Mouse (Mus musculus) adrenal gland, postnatal 14 days (tissue): Measurements from ENCODE around the gene Flnc. TPM values are rescaled to one million over a fixed set of nuclear protein-coding genes. Genes with fewer than 3 reads are reported as not detected.

Experiments used
- DNase-seq: peaks from one replicate; pipeline ENCODE4 v3.0.0; 2021; ENCODE audit warnings: mixed read lengths
- microRNA-seq, 2 experiments: library from miRNA; unstranded; fragments of <30 nt; microRNA quantifications; one replicate each; pipeline ENCODE4 v1.2.0; 2021
- total RNA-seq: library from RNA; stranded (reverse); gene quantifications from 2 replicates; pipeline ENCODE4 v1.2.3, GENCODE M21; 2021

Gene Flnc
- total RNA-seq, 1 experiment from 2014 or later = 4.2 TPM

DNA sequence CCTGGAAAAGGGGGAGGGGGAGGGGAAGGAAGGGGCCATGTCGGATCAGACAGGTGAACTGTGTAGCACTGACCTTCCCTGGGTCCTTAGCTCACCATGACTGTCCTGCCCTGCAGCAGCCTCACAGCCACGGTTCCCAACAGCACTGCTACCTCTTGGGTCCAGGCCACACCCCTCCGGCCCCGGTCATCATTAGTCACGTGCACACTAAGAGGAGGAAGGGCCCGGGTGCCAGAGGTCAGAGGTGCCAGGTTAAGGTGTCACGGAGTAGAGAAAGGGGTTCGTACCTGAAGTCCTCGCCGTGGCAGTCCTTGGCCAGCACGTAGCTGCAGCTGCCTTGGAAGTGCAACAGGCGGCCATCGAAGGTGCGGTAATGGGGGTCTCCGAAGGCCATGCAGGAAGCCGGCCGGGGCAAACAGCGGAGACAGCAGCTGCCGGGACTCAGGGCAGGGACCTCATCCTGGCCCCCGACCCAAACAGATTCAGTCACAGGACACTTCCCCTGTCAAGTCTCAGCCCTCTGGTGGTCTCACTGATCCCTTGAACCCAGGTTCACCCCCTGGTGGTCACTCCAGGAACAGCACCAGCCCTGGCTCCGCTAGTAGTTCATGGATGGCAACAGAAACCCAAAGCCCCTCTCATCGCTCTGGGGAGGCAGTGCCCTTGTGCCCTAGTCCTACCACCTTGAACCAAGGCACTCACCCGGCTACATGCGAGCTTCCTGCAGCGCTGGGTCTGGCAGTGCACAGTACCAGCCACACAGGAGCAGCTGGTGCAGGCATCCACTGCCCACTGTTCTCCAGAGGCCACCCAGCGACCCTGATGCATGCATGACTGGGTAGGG lies 51.9 kb downstream of the Flnc start:
- peak; percentile 83 for DNase-seq

- DNase-seq = no peak
These were observed 52.9 kb downstream of the Flnc start for GRCm38 (mm10) chr6:29485951-29486350.

DNA sequence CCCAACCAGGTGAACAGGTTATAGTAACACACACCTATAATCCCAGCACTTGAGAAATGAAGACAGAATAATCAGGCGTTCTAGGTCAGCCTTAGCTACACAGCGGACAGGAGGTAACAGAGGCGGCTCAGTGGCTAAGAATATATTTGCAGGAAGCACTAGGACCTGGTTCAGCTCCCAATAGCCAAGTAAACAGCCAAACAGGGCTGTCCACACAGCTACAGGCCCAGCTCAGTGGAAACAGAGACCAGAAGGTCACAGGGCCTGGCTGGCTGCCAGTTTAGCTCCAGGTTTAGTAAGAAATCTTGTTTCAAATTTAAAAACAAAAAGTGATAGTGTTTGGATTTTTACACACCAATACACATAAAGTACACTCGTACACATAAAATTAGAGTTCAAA lies 61.0 kb downstream of the Flnc start:
- peak; percentile 75 for DNase-seq

DNA sequence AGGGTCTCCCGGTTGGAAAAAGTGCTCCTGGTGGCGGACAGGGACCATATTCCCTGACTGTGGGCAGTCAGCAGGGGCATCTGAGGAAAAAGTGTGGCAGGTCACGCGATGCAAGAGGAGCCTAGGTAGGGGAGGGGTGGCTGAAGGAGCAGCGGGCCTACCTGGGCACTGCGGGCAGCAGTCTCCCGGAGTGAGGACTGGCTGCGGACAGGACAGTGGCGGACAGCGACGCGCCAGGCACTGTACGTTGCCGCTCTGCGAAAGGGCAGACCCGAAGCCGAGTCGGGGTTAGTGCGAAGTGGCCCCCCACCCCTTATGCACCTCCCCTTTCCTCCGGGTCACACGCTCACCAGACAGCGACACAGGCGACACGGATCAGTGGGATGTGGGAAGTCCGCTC lies 63.2 kb downstream of the Flnc start:
- DNase-seq = no peak

DNA sequence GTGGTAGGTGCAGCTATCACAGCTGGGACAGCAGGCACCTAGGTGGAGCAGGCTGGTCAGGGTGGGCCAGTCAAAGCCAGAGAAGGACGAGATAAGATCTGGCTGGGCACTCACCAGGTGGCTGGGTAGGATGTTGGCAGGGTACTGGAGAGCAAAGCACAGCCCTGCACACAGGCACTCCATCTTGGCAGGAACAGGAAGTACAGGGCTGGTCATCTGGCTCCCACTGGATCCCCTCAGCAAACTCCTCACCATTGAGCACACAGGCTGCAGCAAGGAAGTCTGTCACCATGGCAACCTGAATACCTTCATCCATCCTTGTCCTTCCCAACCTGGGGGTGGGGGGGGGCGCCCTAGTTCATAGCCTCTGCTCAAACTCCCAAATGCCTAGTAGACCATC lies 64.7 kb downstream of the Flnc start:
- DNase-seq = no peak

DNA sequence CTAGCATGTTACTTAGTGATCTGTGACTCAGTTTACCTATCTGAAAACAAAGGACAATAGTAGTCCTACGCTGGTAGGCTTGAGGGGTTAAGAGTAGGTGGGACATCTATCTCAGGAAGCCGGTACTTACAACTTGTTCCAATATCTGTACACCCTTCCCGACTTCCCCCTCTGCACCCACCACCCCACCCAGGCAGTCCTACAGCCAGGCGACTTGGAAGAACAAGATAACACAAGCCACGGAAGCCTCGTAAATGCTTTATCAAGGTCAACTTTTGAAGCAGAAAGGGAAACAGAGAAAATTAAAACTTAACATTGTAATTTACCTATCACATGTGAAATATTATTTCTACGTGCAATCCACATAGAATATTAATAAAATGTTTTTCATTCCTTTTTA lies 67.1 kb downstream of the Flnc start:
- DNase-seq = no peak

DNA sequence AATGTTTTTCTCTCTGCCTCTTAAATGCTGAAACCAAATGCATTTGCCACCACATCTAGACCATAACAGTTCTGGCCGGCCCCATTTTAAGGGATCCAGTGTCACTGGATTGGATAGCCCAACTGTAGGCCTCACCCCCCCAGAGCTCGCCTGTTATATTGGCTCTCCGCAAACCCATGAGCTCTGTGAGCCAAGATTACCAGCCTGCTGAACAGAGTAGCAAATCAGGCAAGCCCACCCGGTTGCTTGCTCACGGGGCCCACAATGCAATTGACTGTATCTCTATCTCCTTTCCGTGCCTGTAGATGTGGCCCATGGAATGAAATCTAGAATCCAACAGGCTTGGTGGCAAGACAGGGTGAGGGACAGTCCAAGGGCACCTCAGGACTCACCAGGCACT lies 67.8 kb downstream of the Flnc start:
- no peak for DNase-seq

GRCm38 (mm10) chr6:29501599-29501998 lies 68.5 kb downstream of the Flnc start:
- no peak for DNase-seq

DNA sequence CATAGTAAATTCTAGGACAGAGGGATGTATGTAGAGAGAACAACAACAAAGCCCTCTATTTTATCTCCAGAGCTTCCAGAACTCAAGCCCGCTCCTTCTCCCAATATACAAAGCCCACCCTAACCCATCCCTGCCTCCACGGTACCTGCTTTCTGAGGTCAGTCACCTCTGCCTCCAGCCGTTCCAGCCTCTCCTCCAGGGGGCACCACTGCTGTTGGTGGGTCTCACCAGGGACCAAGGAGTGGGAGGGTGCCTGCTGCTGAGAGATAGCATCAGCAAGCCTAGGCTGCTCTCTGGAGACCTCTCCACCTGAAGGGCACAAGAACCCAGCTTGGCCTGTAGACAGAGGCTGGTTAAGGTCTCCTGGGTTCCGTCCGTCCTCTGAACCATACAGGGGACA lies 72.4 kb downstream of the Flnc start:
- no peak for DNase-seq

- no peak for DNase-seq
These were observed 73.8 kb downstream of the Flnc start for GRCm38 (mm10) chr6:29506834-29507233.

DNA sequence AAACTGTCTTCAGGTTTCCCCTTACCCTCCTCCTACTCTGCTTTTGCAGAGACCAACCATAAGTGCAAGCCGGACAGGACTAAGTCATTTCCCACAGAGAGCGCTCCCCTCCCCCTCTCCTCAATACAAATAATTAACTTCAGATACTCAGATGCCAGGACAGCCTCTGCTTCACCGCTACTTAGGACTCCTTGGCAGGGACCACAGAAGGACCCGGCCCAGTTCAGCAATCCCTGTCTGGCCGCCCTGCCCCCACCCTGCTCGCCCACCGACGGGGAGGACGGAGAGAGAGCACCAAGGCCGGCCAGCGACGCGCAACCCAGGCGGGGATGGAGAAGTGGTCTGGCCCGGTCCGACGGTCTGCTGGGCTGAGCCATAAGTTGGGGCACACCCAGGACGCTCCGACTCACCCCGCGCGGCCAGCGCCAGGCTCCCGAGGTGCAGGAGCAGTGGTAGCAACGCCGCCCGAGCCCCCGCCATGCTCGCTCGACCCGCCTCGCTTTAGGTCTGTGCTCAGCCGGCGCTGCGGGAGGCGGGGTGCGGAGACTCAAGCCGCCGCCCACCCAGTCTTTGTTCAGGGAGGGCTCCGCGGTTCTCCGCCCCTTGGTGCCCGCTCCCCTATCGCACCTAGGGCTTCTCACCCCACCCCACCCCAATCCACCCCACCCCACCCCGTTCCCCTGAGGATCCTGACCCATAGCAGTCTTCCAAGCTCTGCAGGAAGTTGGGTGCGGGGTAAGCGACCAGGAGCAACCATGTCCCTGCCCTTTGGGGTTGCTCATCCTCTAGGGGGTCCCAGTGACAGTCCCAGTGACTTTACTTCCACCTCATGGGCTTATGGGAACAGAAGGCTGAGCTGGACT lies 74.6 kb downstream of the Flnc start, which contains the start of gene Kcp:
Kcp (minus strand) TSS at position 506 of the 863 bp plus-strand sequence.
- peak; percentile 39 for DNase-seq

DNA sequence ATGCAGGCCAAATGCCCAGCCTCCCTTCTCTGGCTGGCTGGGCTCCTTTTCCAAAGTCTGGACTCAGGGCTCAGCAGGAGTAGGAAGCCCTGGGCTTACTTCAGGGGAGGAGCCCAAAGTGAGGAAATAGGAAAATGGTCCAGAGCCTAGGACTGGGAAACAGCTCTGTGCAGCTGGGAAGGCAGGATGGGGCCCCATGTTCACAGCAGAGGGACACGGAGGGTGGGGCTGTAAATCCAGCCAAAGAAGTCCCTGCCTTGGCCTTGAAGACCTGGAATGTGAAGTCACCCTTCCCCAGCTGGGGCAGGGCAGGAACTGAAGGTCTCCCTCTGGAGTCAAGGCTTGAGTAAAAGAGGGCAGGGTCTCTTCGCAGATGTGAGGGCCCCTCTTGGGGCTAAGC lies 76.0 kb downstream of the Flnc start:
- DNase-seq = no peak

Small RNAs within 50 kb of the gene (microRNA-seq; reads per million reads assigned to microRNA genes)
- 0 reads per million in 2 experiments for gene Gm26220
- 0 reads per million in 2 experiments for gene Gm44354

Other genes starting within 250 kb of the Flnc start
- gene Impdh1, start 216.9 kb upstream of the Flnc start, total RNA-seq = 252 and 482 TPM in 2 replicates
- gene Hilpda, start 160.8 kb upstream of the Flnc start, total RNA-seq = 5.0 and 10.4 TPM in 2 replicates
- gene Fam71f2, start 153.7 kb upstream of the Flnc start, total RNA-seq = 0.41 TPM in 1 of 2 replicates, not detected in the other
- gene Fam71f1, start 114.1 kb upstream of the Flnc start, total RNA-seq = not detected in 2 replicates
- gene Calu, start 85.2 kb upstream of the Flnc start, total RNA-seq = 165 and 171 TPM in 2 replicates
- not detected in 2 replicates for gene Opn1sw, start 44.8 kb upstream of the Flnc start, total RNA-seq
- gene Ccdc136, start 36.9 kb upstream of the Flnc start, total RNA-seq = 4.9 and 6.3 TPM in 2 replicates
- 169 and 183 TPM in 2 replicates for gene Atp6v1f, start 34.5 kb downstream of the Flnc start, total RNA-seq
- gene Atp6v1fnb, start 38.2 kb downstream of the Flnc start, total RNA-seq = not detected in 2 replicates
- 6.1 and 7.1 TPM in 2 replicates for gene Kcp, start 74.7 kb downstream of the Flnc start, total RNA-seq
- 3.0 and 10.9 TPM in 2 replicates for gene Irf5, start 93.4 kb downstream of the Flnc start, total RNA-seq
- gene Tnpo3, start 176.6 kb downstream of the Flnc start, total RNA-seq = 52.8 and 57.2 TPM in 2 replicates